Mouse (Mus musculus) liver, embryonic 11.5 days (tissue): ENCODE results near the gene Rad51c. TPM values are rescaled to one million over a fixed set of nuclear protein-coding genes. Genes with fewer than 3 reads are reported as not detected.
"Not testable (repeated sequence)": the region's sequence is repeated elsewhere in the genome, so short reads cannot be mapped to it uniquely, and the experiment has no call there.

Experiments used
- ATAC-seq: fragments of 200-750 bp; cut with Nextera tagmentation; replicated peaks from 2 replicates; pipeline ENCODE4 v1.8.0; 2017; ENCODE audit warnings: moderate number of reproducible peaks, mild to moderate bottlenecking, moderate TSS enrichment, moderate library complexity; ENCODE audit not compliant: low FRiP score
- DNase-seq: peaks from one replicate; pipeline ENCODE4 v3.0.0-alpha.2; 2017; ENCODE audit warnings: low spot score
- H3K27ac ChIP-seq: fragments of 300-500 bp; sonication (generic); 2 replicates; pipeline ENCODE4 v1.5.1; 2014; ENCODE audit warnings: mild to moderate bottlenecking, low read depth, low read length, control low read depth
- H3K27me3 ChIP-seq: fragments of 300-500 bp; sonication (generic); replicated peaks from 2 replicates; pipeline ENCODE4 v1.6.1; 2014; ENCODE audit warnings: low read length, mixed read lengths; ENCODE audit not compliant: control insufficient read depth, insufficient read depth
- H3K36me3 ChIP-seq: fragments of 300-500 bp; sonication (generic); 2 replicates; pipeline ENCODE4 v1.6.1; 2014; ENCODE audit warnings: mild to moderate bottlenecking, low read length, moderate library complexity, mixed read lengths; ENCODE audit not compliant: control insufficient read depth, insufficient read depth
- H3K4me1 ChIP-seq: fragments of 300-500 bp; sonication (generic); replicated peaks from 2 replicates; pipeline ENCODE4 v1.6.1; 2014; ENCODE audit warnings: low read length, mixed read lengths; ENCODE audit not compliant: control insufficient read depth, insufficient read depth
- H3K4me2 ChIP-seq: fragments of 300-500 bp; sonication (generic); 2 replicates; pipeline ENCODE4 v1.6.1; 2014; ENCODE audit warnings: mild to moderate bottlenecking, control low read depth, moderate library complexity
- H3K4me3 ChIP-seq: fragments of 300-500 bp; sonication (generic); 2 replicates; pipeline ENCODE4 v1.5.1; 2014; ENCODE audit warnings: low read depth, low read length, control low read depth
- H3K9ac ChIP-seq: fragments of 300-500 bp; sonication (generic); 2 replicates; pipeline ENCODE4 v1.6.1; 2014; ENCODE audit warnings: low read depth, low read length, control low read depth
- H3K9me3 ChIP-seq: fragments of 300-500 bp; sonication (generic); 2 replicates; pipeline ENCODE4 v1.6.1; 2016; ENCODE audit warnings: low read length, inconsistent platforms, mixed read lengths; ENCODE audit not compliant: control insufficient read depth
- WGBS: fragments of 180-500 bp; shearing (Covaris S2); extraction: QIAGEN DNeasy Blood & Tissue Kit; methylation state at CpG from one replicate; pipeline ENCODE4 v1.1.7; 2014; 5-methylcytosine and 5-hydroxymethylcytosine counted together
- polyA plus RNA-seq: library from polyadenylated mRNA; unstranded; fragments of >200 nt; fragmentation: Nextera tagmentation; extraction: Ambion mirVana; gene quantifications from 2 replicates; pipeline ENCODE4 v1.2.1, GENCODE M21; 2014

The Rad51c gene
- polyA plus RNA-seq, 1 experiment from 2014 or later, result 5.5 TPM

- 60% methylated on average over 5 of the region's 5 CpGs for WGBS
These were observed 11.4 kb upstream of the Rad51c start for GRCm38 (mm10) chr11:87416120-87416519.

DNA sequence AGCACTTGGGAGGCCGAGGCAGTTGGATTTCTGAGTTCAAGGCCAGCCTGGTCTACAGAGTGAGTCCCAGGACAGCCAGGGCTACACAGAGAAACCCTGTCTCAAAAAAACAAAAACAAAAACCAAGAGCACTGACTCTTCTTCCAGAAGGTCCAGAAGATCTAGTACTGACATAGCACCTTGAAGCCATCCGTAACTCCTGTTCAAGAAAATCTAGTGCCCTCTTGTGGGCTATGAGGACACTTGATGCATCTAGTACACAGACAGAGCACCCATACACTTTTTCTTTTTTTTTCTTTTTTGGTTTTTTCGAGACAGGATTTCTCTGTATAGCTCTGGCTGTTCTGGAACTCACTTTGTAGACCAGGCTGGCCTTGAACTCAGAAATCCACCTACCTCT, 8.7 kb upstream of the Rad51c start:
- not testable (repeated sequence) for H3K9ac ChIP-seq, H3K4me2 ChIP-seq, DNase-seq

More at GRCm38 (mm10) chr11:87416120-87416519, 11.4 kb upstream of the Rad51c start:
- H3K4me1 ChIP-seq, result no peaks in the 10 kb centered on the region
- H3K9ac ChIP-seq, result no peak overlapping the region
- no peak for ATAC-seq
- no peaks in the 10 kb centered on the region for H3K36me3 ChIP-seq
- H3K4me3 ChIP-seq, result no peak overlapping the region
- no peak overlapping the region for H3K4me2 ChIP-seq
- H3K27me3 ChIP-seq, result no peaks in the 10 kb centered on the region
- DNase-seq, result no peak
- no peaks in the 10 kb centered on the region for H3K9me3 ChIP-seq
- H3K27ac ChIP-seq, result no peak overlapping the region

DNA sequence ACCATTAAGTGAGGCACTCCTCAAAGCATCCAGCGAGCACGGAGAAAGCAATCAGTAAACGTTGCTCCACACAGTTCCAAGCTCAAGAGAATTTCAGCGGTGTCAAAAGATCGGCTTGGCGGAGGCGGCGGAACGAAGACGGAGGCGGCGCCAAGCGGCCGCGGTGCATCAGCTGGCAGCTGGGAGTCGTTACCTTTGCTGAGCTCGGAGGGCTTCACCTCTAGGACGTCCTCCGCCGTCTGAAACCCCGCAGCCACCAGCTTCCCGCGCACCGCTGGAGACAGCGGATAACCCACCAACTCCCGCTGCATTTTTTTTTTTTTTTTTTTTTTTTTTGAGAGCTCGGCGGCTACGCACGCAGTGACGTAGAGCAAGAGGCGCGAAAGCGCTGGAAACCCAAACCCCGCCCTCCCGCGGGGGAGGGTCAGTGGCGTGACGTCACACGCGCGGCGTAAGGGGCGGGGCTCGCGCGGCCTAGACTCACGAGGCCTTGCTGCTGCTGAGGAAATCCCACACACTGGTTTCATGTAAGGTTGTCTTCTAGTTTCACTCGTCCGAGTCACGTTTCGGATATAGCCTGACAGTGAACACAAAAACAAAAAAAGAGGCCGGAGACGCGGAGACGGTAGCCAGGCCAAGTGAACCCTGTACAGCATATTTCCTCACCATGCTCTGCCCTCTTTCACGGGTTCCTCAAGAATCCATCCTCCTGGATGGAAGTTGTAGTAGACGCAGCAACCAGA, 472 bp downstream of the Rad51c start:
- Histone ChIP-seq H3K4me1 (peaks cover 4% of the 10 kb centered on the region; the same call in 1 of the 2 replicates), H3K27ac (peak overlapping the region; percentile 94), H3K27me3 (no peaks in the 10 kb centered on the region), H3K36me3 (no peaks in the 10 kb centered on the region), H3K4me2 (peak overlapping the region; percentile 88), H3K9ac (peak overlapping the region; percentile 87), H3K9me3 (no peaks in the 10 kb centered on the region), H3K4me3 (peak overlapping the region; percentile 66)
- DNase-seq (peak; percentile 99), ATAC-seq (peak; percentile 94)
- 2% methylated on average over 58 of the region's 58 CpGs for WGBS

More for the DNA sequence above, 8.7 kb upstream of the Rad51c start:
- not testable (repeated sequence) for H3K4me1 ChIP-seq, H3K4me3 ChIP-seq, ATAC-seq, H3K27ac ChIP-seq, H3K36me3 ChIP-seq, H3K9me3 ChIP-seq, H3K27me3 ChIP-seq
- 67% methylated on average over 3 of the region's 3 CpGs for WGBS

GRCm38 (mm10) chr11:87398402-87398801, 6.4 kb downstream of the Rad51c start:
- Histone ChIP-seq H3K9ac (no peak overlapping the region), H3K4me1 (no peaks in the 10 kb centered on the region), H3K36me3 (no peaks in the 10 kb centered on the region), H3K27ac (no peak overlapping the region), H3K4me3 (no peak overlapping the region), H3K27me3 (no peaks in the 10 kb centered on the region), H3K4me2 (no peak overlapping the region), H3K9me3 (no peaks in the 10 kb centered on the region)
- DNase-seq (no peak), ATAC-seq (no peak)
- 85% methylated on average over 2 of the region's 2 CpGs for WGBS

DNA sequence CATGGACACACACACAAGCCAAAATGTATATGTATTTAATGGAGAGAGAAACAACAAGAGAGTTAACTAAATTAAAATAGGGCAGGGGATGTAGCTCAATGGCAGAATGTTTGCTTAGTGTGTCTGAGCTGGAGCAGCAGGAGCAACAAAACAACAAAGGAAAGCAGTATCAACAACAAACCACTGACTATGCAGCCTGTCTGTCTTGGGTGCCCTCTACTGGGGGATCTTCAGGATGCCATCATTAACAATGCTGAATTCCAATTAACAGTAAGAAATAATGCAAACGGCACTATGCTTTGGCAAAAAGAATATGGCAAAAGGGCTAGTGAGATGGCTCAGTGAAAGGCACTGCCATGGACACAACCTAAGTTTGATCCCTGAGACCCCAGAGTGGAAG, 10.9 kb downstream of the Rad51c start:
- Histone ChIP-seq H3K27ac (no peak overlapping the region), H3K36me3 (no peaks in the 10 kb centered on the region), H3K9me3 (no peaks in the 10 kb centered on the region), H3K4me3 (no peak overlapping the region), H3K27me3 (no peaks in the 10 kb centered on the region), H3K4me2 (no peak overlapping the region), H3K9ac (no peak overlapping the region), H3K4me1 (no peaks in the 10 kb centered on the region)
- ATAC-seq (no peak), DNase-seq (no peak)
- WGBS, result 45% methylated on average over 1 of the region's 1 CpGs

DNA sequence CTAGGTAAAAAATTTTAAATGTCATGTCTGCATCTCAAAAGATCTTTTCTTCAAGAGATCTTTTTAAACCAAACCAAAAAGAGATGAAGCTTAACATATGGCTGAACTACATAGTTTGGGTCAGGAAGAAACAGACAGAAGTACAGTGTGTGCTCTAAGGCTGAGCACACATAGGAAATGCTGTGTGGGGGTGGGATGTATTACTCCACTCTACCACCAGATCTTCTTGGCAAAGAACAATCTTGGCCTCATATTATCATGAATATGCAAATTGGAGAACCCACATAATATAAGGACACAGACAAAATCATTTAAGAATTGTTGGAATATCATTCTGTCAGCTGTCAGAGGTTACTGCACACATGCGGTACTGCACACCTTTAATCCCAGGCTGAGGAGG, 19.1 kb downstream of the Rad51c start:
- H3K4me2 ChIP-seq, result no peak overlapping the region

GRCm38 (mm10) chr11:87384551-87384950, 20.2 kb downstream of the Rad51c start:
- Histone ChIP-seq H3K4me1 (no peaks in the 10 kb centered on the region), H3K27me3 (no peaks in the 10 kb centered on the region), H3K9ac (no peak overlapping the region), H3K36me3 (0 out of 2 replicates have a peak, but pooled peaks cover 2% of the 10 kb centered on the region), H3K27ac (no peak overlapping the region), H3K9me3 (no peaks in the 10 kb centered on the region), H3K4me3 (no peak overlapping the region), H3K4me2 (no peak overlapping the region)
- DNase-seq (no peak), ATAC-seq (no peak)
- 93% methylated on average over 4 of the region's 4 CpGs for WGBS

More for the DNA sequence above, 19.1 kb downstream of the Rad51c start:
- 0 out of 2 replicates have a peak, but pooled peaks cover 2% of the 10 kb centered on the region for H3K36me3 ChIP-seq
- ATAC-seq, result no peak
- WGBS, result 98% methylated on average over 1 of the region's 1 CpGs
- H3K9ac ChIP-seq, result no peak overlapping the region
- H3K4me3 ChIP-seq, result no peak overlapping the region
- no peak for DNase-seq
- H3K9me3 ChIP-seq, result no peaks in the 10 kb centered on the region
- no peak overlapping the region for H3K27ac ChIP-seq
- no peaks in the 10 kb centered on the region for H3K4me1 ChIP-seq
- H3K27me3 ChIP-seq, result no peaks in the 10 kb centered on the region

- H3K27ac ChIP-seq, result no peak overlapping the region
- no peaks in the 10 kb centered on the region for H3K9me3 ChIP-seq
- ATAC-seq (peak; percentile 96), DNase-seq (no peak)
- H3K36me3 ChIP-seq, result no peaks in the 10 kb centered on the region
- no peaks in the 10 kb centered on the region for H3K4me1 ChIP-seq
- no peaks in the 10 kb centered on the region for H3K27me3 ChIP-seq
- H3K4me3 ChIP-seq, result no peak overlapping the region
- 46% methylated on average over 9 of the region's 9 CpGs for WGBS
- no peak overlapping the region for H3K4me2 ChIP-seq
- no peak overlapping the region for H3K9ac ChIP-seq
These were observed 36.7 kb downstream of the Rad51c start for GRCm38 (mm10) chr11:87367865-87368580.
